Mouse (Mus musculus): Measurements from ENCODE around the gene Prom1. TPM values are rescaled to one million over a fixed set of nuclear protein-coding genes. Genes with fewer than 3 reads are reported as not detected.

Gene Prom1
- polyA plus RNA-seq, 1 experiment from 2014 or later: 20.5 TPM

GRCm38 (mm10) chr5:43997626-43998025 lies 104.2 kb downstream of the Prom1 start:
- ATAC-seq (replicated peaks; ENCODE audit: insufficient number of reproducible peaks, low FRiP score, low TSS enrichment): no peak
- Histone ChIP-seq H3K36me3 (ENCODE audit: control insufficient read depth, insufficient read depth, low read length) (no peaks in the 10 kb centered on the region), H3K27ac (ENCODE audit: low read depth, low read length) (no peak overlapping the region), H3K27me3 (ENCODE audit: control insufficient read depth, insufficient read depth, low read length) (no peaks in the 10 kb centered on the region), H3K9me3 (replicated peaks; ENCODE audit: control insufficient read depth, low read length) (0 out of 2 replicates have a peak, but pooled peaks cover 2% of the 10 kb centered on the region), H3K4me1 (ENCODE audit: control insufficient read depth, insufficient read depth, low read length) (no peaks in the 10 kb centered on the region), H3K4me3 (ENCODE audit: low read depth, low read length) (no peak overlapping the region), H3K4me2 (no peak overlapping the region), H3K9ac (ENCODE audit: low read depth, low read length) (no peak overlapping the region)
- WGBS (ENCODE audit: insufficient replicate concordance): 87% methylated on average over 8 of the region's 8 CpGs

- H3K36me3 ChIP-seq (ENCODE audit: control insufficient read depth, insufficient read depth, low read length): no peaks in the 10 kb centered on the region
- ATAC-seq (replicated peaks; ENCODE audit: insufficient number of reproducible peaks, low FRiP score, low TSS enrichment): no peak
- no peaks in the 10 kb centered on the region for H3K27me3 ChIP-seq (ENCODE audit: control insufficient read depth, insufficient read depth, low read length)
- H3K9me3 ChIP-seq (replicated peaks; ENCODE audit: control insufficient read depth, low read length): no peaks in the 10 kb centered on the region
- H3K9ac ChIP-seq (ENCODE audit: low read depth, low read length): no peak overlapping the region
- no peak overlapping the region for H3K4me2 ChIP-seq
- no peaks in the 10 kb centered on the region for H3K4me1 ChIP-seq (ENCODE audit: control insufficient read depth, insufficient read depth, low read length)
- H3K4me3 ChIP-seq (ENCODE audit: low read depth, low read length): no peak overlapping the region
- no peak overlapping the region for H3K27ac ChIP-seq (ENCODE audit: low read depth, low read length)
- WGBS (ENCODE audit: insufficient replicate concordance): 62% methylated on average over 4 of the region's 4 CpGs
These were observed 105.7 kb downstream of the Prom1 start for GRCm38 (mm10) chr5:43996162-43996561.

GRCm38 (mm10) chr5:43994981-43995380 lies 106.9 kb downstream of the Prom1 start:
- H3K4me2 ChIP-seq: no peak overlapping the region
- H3K9ac ChIP-seq (ENCODE audit: low read depth, low read length): no peak overlapping the region
- H3K27me3 ChIP-seq (ENCODE audit: control insufficient read depth, insufficient read depth, low read length): no peaks in the 10 kb centered on the region
- no peak overlapping the region for H3K4me3 ChIP-seq (ENCODE audit: low read depth, low read length)
- ATAC-seq (replicated peaks; ENCODE audit: insufficient number of reproducible peaks, low FRiP score, low TSS enrichment): no peak
- H3K36me3 ChIP-seq (ENCODE audit: control insufficient read depth, insufficient read depth, low read length): no peaks in the 10 kb centered on the region
- H3K27ac ChIP-seq (ENCODE audit: low read depth, low read length): no peak overlapping the region
- no peaks in the 10 kb centered on the region for H3K9me3 ChIP-seq (replicated peaks; ENCODE audit: control insufficient read depth, low read length)
- H3K4me1 ChIP-seq (ENCODE audit: control insufficient read depth, insufficient read depth, low read length): no peaks in the 10 kb centered on the region
- 86% methylated on average over 2 of the region's 2 CpGs for WGBS (ENCODE audit: insufficient replicate concordance)

GRCm38 (mm10) chr5:43990316-43990715 lies 111.5 kb downstream of the Prom1 start:
- no peak for ATAC-seq (replicated peaks; ENCODE audit: insufficient number of reproducible peaks, low FRiP score, low TSS enrichment)
- 45% methylated on average over 6 of the region's 6 CpGs for WGBS (ENCODE audit: insufficient replicate concordance)

GRCm38 (mm10) chr5:43989017-43989416 lies 112.8 kb downstream of the Prom1 start:
- ATAC-seq (replicated peaks; ENCODE audit: insufficient number of reproducible peaks, low FRiP score, low TSS enrichment): no peak
- Histone ChIP-seq H3K27me3 (ENCODE audit: control insufficient read depth, insufficient read depth, low read length) (no peaks in the 10 kb centered on the region), H3K4me2 (no peak overlapping the region), H3K4me1 (ENCODE audit: control insufficient read depth, insufficient read depth, low read length) (no peaks in the 10 kb centered on the region), H3K9me3 (replicated peaks; ENCODE audit: control insufficient read depth, low read length) (no peaks in the 10 kb centered on the region), H3K27ac (ENCODE audit: low read depth, low read length) (no peak overlapping the region), H3K9ac (ENCODE audit: low read depth, low read length) (no peak overlapping the region), H3K36me3 (ENCODE audit: control insufficient read depth, insufficient read depth, low read length) (no peaks in the 10 kb centered on the region), H3K4me3 (ENCODE audit: low read depth, low read length) (no peak overlapping the region)
- 66% methylated on average over 5 of the region's 5 CpGs for WGBS (ENCODE audit: insufficient replicate concordance)

More at GRCm38 (mm10) chr5:43990316-43990715, 111.5 kb downstream of the Prom1 start:
- H3K27ac ChIP-seq (ENCODE audit: low read depth, low read length): no peak overlapping the region
- H3K9ac ChIP-seq (ENCODE audit: low read depth, low read length): no peak overlapping the region
- no peaks in the 10 kb centered on the region for H3K36me3 ChIP-seq (ENCODE audit: control insufficient read depth, insufficient read depth, low read length)
- H3K4me2 ChIP-seq: no peak overlapping the region
- no peaks in the 10 kb centered on the region for H3K27me3 ChIP-seq (ENCODE audit: control insufficient read depth, insufficient read depth, low read length)
- no peaks in the 10 kb centered on the region for H3K9me3 ChIP-seq (replicated peaks; ENCODE audit: control insufficient read depth, low read length)
- H3K4me3 ChIP-seq (ENCODE audit: low read depth, low read length): no peak overlapping the region
- no peaks in the 10 kb centered on the region for H3K4me1 ChIP-seq (ENCODE audit: control insufficient read depth, insufficient read depth, low read length)

GRCm38 (mm10) chr5:43986212-43986611 lies 115.6 kb downstream of the Prom1 start:
- Histone ChIP-seq H3K4me2 (no peak overlapping the region), H3K36me3 (ENCODE audit: control insufficient read depth, insufficient read depth, low read length) (no peaks in the 10 kb centered on the region), H3K27me3 (ENCODE audit: control insufficient read depth, insufficient read depth, low read length) (no peaks in the 10 kb centered on the region), H3K9ac (ENCODE audit: low read depth, low read length) (no peak overlapping the region), H3K27ac (ENCODE audit: low read depth, low read length) (no peak overlapping the region), H3K4me1 (ENCODE audit: control insufficient read depth, insufficient read depth, low read length) (no peaks in the 10 kb centered on the region), H3K4me3 (ENCODE audit: low read depth, low read length) (no peak overlapping the region), H3K9me3 (replicated peaks; ENCODE audit: control insufficient read depth, low read length) (no peaks in the 10 kb centered on the region)
- no peak for ATAC-seq (replicated peaks; ENCODE audit: insufficient number of reproducible peaks, low FRiP score, low TSS enrichment)

- Histone ChIP-seq H3K4me2 (no peak overlapping the region), H3K36me3 (ENCODE audit: control insufficient read depth, insufficient read depth, low read length) (no peaks in the 10 kb centered on the region), H3K9ac (ENCODE audit: low read depth, low read length) (no peak overlapping the region), H3K9me3 (replicated peaks; ENCODE audit: control insufficient read depth, low read length) (no peaks in the 10 kb centered on the region), H3K4me3 (ENCODE audit: low read depth, low read length) (no peak overlapping the region), H3K27me3 (ENCODE audit: control insufficient read depth, insufficient read depth, low read length) (no peaks in the 10 kb centered on the region), H3K27ac (ENCODE audit: low read depth, low read length) (no peak overlapping the region), H3K4me1 (ENCODE audit: control insufficient read depth, insufficient read depth, low read length) (no peaks in the 10 kb centered on the region)
- WGBS (ENCODE audit: insufficient replicate concordance): 61% methylated on average over 1 of the region's 1 CpGs
- ATAC-seq (replicated peaks; ENCODE audit: insufficient number of reproducible peaks, low FRiP score, low TSS enrichment): no peak
These were observed 118.9 kb downstream of the Prom1 start for GRCm38 (mm10) chr5:43982896-43983295.

- Histone ChIP-seq H3K27ac (ENCODE audit: low read depth, low read length) (no peak within 1 kb of the TSS), H3K4me3 (ENCODE audit: low read depth, low read length) (no peak within 1 kb of the TSS), H3K9ac (ENCODE audit: low read depth, low read length) (no peak within 1 kb of the TSS), H3K4me2 (no peak within 1 kb of the TSS), H3K4me1 (ENCODE audit: control insufficient read depth, insufficient read depth, low read length) (no peaks in the 10 kb centered on the region), H3K27me3 (ENCODE audit: control insufficient read depth, insufficient read depth, low read length) (no peaks in the 10 kb centered on the region), H3K9me3 (replicated peaks; ENCODE audit: control insufficient read depth, low read length) (no peaks in the 10 kb centered on the region), H3K36me3 (ENCODE audit: control insufficient read depth, insufficient read depth, low read length) (no peaks in the 10 kb centered on the region)
- no peak for ATAC-seq (replicated peaks; ENCODE audit: insufficient number of reproducible peaks, low FRiP score, low TSS enrichment)
- 56% methylated on average over 4 of the region's 4 CpGs for WGBS (ENCODE audit: insufficient replicate concordance)
These were observed 120.2 kb downstream of the Prom1 start, which contains the start of gene Fgfbp1 for GRCm38 (mm10) chr5:43981620-43982019. Fgfbp1 (minus strand) TSS chr5:43981779.

GRCm38 (mm10) chr5:43980397-43980796 lies 121.4 kb downstream of the Prom1 start:
- Histone ChIP-seq H3K4me2 (no peak overlapping the region), H3K4me3 (ENCODE audit: low read depth, low read length) (no peak overlapping the region), H3K9me3 (replicated peaks; ENCODE audit: control insufficient read depth, low read length) (no peaks in the 10 kb centered on the region), H3K27ac (ENCODE audit: low read depth, low read length) (no peak overlapping the region), H3K4me1 (ENCODE audit: control insufficient read depth, insufficient read depth, low read length) (no peaks in the 10 kb centered on the region), H3K36me3 (ENCODE audit: control insufficient read depth, insufficient read depth, low read length) (no peaks in the 10 kb centered on the region), H3K9ac (ENCODE audit: low read depth, low read length) (no peak overlapping the region), H3K27me3 (ENCODE audit: control insufficient read depth, insufficient read depth, low read length) (no peaks in the 10 kb centered on the region)
- no peak for ATAC-seq (replicated peaks; ENCODE audit: insufficient number of reproducible peaks, low FRiP score, low TSS enrichment)
- WGBS (ENCODE audit: insufficient replicate concordance): 71% methylated on average over 2 of the region's 2 CpGs
